Mouse (Mus musculus) lung, postnatal 0 days (tissue): ENCODE measurements at regions not wholly inside any gene's neighbourhood (a gene's known extent, or its start where the extent isn't known, plus 50 kb on each side); places are given as distances from the start of the nearest gene placed in this dataset.

Experiments used
- ATAC-seq: fragments of 200-750 bp; cut with Nextera tagmentation; 2 replicates; pipeline ENCODE4 v1.8.0; 2017; ENCODE audit warnings: moderate library complexity
- DNase-seq: peaks from one replicate; pipeline ENCODE4 v3.0.0-alpha.2; 2016; ENCODE audit warnings: low spot score
- H3K27ac ChIP-seq: fragments of 300-500 bp; sonication (generic); 2 replicates; pipeline ENCODE4 v1.5.1; 2014; ENCODE audit warnings: antibody characterized with exemption, mild to moderate bottlenecking, low read length, mixed read lengths
- H3K27me3 ChIP-seq: fragments of 300-500 bp; sonication (generic); replicated peaks from 2 replicates; pipeline ENCODE4 v1.6.1; 2014; ENCODE audit warnings: low read length, mixed read lengths; ENCODE audit not compliant: insufficient read depth
- H3K36me3 ChIP-seq: fragments of 300-500 bp; sonication (generic); 2 replicates; pipeline ENCODE4 v1.6.1; 2014; ENCODE audit warnings: low read length, mixed read lengths; ENCODE audit not compliant: insufficient read depth
- H3K4me1 ChIP-seq: fragments of 300-500 bp; sonication (generic); 2 replicates; pipeline ENCODE4 v1.6.1; 2014; ENCODE audit warnings: antibody characterized with exemption, low read depth, low read length, mixed read lengths; ENCODE audit not compliant: insufficient read depth
- H3K4me2 ChIP-seq: fragments of 300-500 bp; sonication (generic); replicated peaks from 2 replicates; pipeline ENCODE4 v1.6.1; 2014; ENCODE audit warnings: low read depth, mild to moderate bottlenecking, low read length, moderate library complexity, mixed read lengths
- H3K4me3 ChIP-seq: fragments of 300-500 bp; sonication (generic); 2 replicates; pipeline ENCODE4 v1.5.1; 2014; ENCODE audit warnings: low read depth, low read length
- H3K9ac ChIP-seq: fragments of 300-500 bp; sonication (generic); replicated peaks from 2 replicates; pipeline ENCODE4 v1.6.1; 2014; ENCODE audit warnings: low read depth, mild to moderate bottlenecking
- H3K9me3 ChIP-seq: fragments of 300-500 bp; sonication (generic); 2 replicates; pipeline ENCODE4 v1.6.1; 2016; ENCODE audit warnings: low read length, mixed read lengths
- CTCF ChIP-seq: IDR thresholded peaks from 2 replicates; pipeline ENCODE4 v1.5.1; 2016; ENCODE audit warnings: antibody characterized with exemption, mild to moderate bottlenecking
- EP300 ChIP-seq: IDR thresholded peaks from 2 replicates; pipeline ENCODE4 v1.6.1; 2016; ENCODE audit warnings: antibody characterized with exemption, mild to moderate bottlenecking, control low read depth
- WGBS: fragments of 180-500 bp; shearing (Covaris S2); extraction: QIAGEN DNeasy Blood & Tissue Kit; methylation state at CpG from one replicate; pipeline ENCODE4 v1.1.7; 2014; 5-methylcytosine and 5-hydroxymethylcytosine counted together

GRCm38 (mm10) chr3:53361202-53361601 is 101.9 kb downstream of the Nhlrc3 start:
- no peak for ATAC-seq
- no peaks in the 10 kb centered on the region for H3K36me3 ChIP-seq
- no peak for DNase-seq
- H3K4me1 ChIP-seq, result no peaks in the 10 kb centered on the region
- no peaks in the 10 kb centered on the region for H3K27me3 ChIP-seq
- H3K4me3 ChIP-seq, result no peak overlapping the region
- H3K9ac ChIP-seq, result no peak overlapping the region
- 69% methylated on average over 4 of the region's 4 CpGs for WGBS
- TF ChIP-seq CTCF (no peak), EP300 (no peak)
- H3K9me3 ChIP-seq, result peaks cover 4% of the 10 kb centered on the region; the same call in 1 of the 2 replicates
- H3K4me2 ChIP-seq, result no peak overlapping the region
- H3K27ac ChIP-seq, result no peak overlapping the region

DNA sequence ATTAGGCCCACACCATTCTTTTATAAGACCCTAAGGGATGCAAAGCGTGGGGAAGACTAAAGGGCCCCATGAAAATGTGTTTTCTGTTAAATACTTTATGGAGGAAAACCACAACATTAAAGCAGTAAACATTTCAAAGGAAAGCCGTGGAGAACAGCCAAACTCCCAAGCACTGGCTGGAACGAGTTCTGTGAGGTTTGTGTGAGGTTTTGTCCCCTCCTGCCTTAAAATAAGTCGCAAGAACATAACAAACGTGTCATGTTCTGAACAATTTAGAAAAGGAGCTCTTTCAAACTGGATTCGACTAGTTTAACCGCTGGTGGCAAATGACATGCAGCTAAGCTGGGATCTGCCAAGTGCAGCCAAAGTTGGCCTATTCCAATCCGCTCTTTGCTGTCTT is 109.4 kb downstream of the Nhlrc3 start:
- no peaks in the 10 kb centered on the region for H3K9me3 ChIP-seq
- ATAC-seq (no peak), DNase-seq (no peak)
- no peak overlapping the region for H3K4me3 ChIP-seq
- H3K4me1 ChIP-seq, result no peaks in the 10 kb centered on the region
- 63% methylated on average over 8 of the region's 8 CpGs for WGBS
- no peak overlapping the region for H3K9ac ChIP-seq
- no peak overlapping the region for H3K27ac ChIP-seq
- no peaks in the 10 kb centered on the region for H3K36me3 ChIP-seq
- TF ChIP-seq CTCF, result no peak
- TF ChIP-seq EP300, result no peak
- H3K4me2 ChIP-seq, result no peak overlapping the region
- H3K27me3 ChIP-seq, result no peaks in the 10 kb centered on the region

- H3K4me3 ChIP-seq, result no peak overlapping the region
- no peak for TF ChIP-seq CTCF
- TF ChIP-seq EP300, result no peak
- H3K27me3 ChIP-seq, result no peaks in the 10 kb centered on the region
- no peak for ATAC-seq
- no peak overlapping the region for H3K27ac ChIP-seq
- no peaks in the 10 kb centered on the region for H3K9me3 ChIP-seq
- no peaks in the 10 kb centered on the region for H3K36me3 ChIP-seq
- no peak overlapping the region for H3K9ac ChIP-seq
- DNase-seq, result no peak
- no peaks in the 10 kb centered on the region for H3K4me1 ChIP-seq
- H3K4me2 ChIP-seq, result no peak overlapping the region
- WGBS, result 86% methylated on average over 7 of the region's 7 CpGs
Measured at GRCm38 (mm10) chr3:53353282-53353681, 109.8 kb downstream of the Nhlrc3 start.

- Histone ChIP-seq H3K9ac (no peak overlapping the region), H3K4me2 (no peak overlapping the region), H3K4me1 (no peaks in the 10 kb centered on the region), H3K4me3 (no peak overlapping the region), H3K27ac (no peak overlapping the region), H3K36me3 (no peaks in the 10 kb centered on the region), H3K9me3 (no peaks in the 10 kb centered on the region), H3K27me3 (no peaks in the 10 kb centered on the region)
- ATAC-seq (no peak), DNase-seq (no peak)
- TF ChIP-seq EP300, result no peak
- TF ChIP-seq CTCF, result no peak
- 69% methylated on average over 6 of the region's 6 CpGs for WGBS
Measured at GRCm38 (mm10) chr3:53343638-53344037, 119.5 kb downstream of the Nhlrc3 start.

DNA sequence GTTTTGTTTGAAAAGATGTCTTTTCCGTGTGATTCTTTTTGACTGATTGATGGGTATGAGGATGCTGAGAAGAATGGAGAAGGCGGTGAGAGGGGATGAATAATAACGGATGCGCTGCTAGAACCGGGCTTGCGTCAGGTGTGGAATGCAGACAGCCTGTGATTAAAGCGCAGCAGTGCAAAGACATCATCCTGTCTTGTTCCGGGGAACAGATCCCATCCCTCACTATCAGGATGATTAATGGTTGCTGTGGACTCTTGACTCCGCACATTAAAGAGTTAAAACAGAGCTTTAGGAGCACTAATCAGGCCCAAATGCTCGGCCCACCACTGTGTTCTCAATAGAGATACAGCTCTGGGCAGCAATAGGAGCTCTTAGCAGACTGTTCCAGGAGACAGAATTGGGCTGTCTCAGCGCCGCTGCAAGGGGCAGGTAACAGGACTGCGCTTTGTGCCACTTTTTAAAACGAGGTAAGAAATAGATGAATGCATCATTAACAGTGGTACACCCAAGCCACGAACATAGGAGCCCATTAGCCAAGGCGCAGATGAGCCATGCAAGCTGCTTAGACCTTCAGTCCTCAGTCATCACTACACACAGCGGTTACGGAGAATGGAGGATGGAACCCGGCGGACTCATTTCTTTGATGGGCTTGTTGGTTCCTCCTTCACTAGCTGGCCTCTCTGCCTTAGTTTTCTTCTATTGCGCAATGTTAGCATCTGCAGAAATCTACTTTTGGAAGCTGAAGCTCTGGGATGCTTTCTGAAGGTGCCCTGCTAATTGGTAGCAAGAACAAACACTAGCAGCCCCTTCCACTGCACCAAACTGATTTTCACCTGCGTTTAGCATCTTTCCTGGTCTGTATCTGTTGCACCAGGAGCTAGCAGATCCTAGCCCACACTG is 121.6 kb downstream of the Nhlrc3 start:
- H3K4me3 ChIP-seq, result no peak overlapping the region
- DNase-seq, result no peak
- ATAC-seq, result no peak
- no peak overlapping the region for H3K9ac ChIP-seq
- no peak overlapping the region for H3K4me2 ChIP-seq
- no peaks in the 10 kb centered on the region for H3K9me3 ChIP-seq
- 47% methylated on average over 22 of the region's 22 CpGs for WGBS
- no peak overlapping the region for H3K27ac ChIP-seq
- no peaks in the 10 kb centered on the region for H3K27me3 ChIP-seq
- TF ChIP-seq CTCF, result no peak
- no peak for TF ChIP-seq EP300
- no peaks in the 10 kb centered on the region for H3K4me1 ChIP-seq
- no peaks in the 10 kb centered on the region for H3K36me3 ChIP-seq

GRCm38 (mm10) chr3:53338571-53338970 is 124.6 kb downstream of the Nhlrc3 start:
- H3K4me3 ChIP-seq, result no peak overlapping the region
- 93% methylated on average over 7 of the region's 7 CpGs for WGBS
- no peaks in the 10 kb centered on the region for H3K9me3 ChIP-seq
- H3K9ac ChIP-seq, result no peak overlapping the region
- no peaks in the 10 kb centered on the region for H3K4me1 ChIP-seq
- TF ChIP-seq EP300 (no peak), CTCF (no peak)
- DNase-seq, result no peak
- no peak overlapping the region for H3K27ac ChIP-seq
- no peak overlapping the region for H3K4me2 ChIP-seq
- no peaks in the 10 kb centered on the region for H3K27me3 ChIP-seq
- no peak for ATAC-seq
- H3K36me3 ChIP-seq, result no peaks in the 10 kb centered on the region
